Mouse (Mus musculus): ENCODE results near the gene Polr2l. TPM values are rescaled to one million over a fixed set of nuclear protein-coding genes. Genes with fewer than 3 reads are reported as not detected.

Polr2l gene
- polyA plus RNA-seq, 1 experiment from 2014 or later: 74.3 TPM

DNA sequence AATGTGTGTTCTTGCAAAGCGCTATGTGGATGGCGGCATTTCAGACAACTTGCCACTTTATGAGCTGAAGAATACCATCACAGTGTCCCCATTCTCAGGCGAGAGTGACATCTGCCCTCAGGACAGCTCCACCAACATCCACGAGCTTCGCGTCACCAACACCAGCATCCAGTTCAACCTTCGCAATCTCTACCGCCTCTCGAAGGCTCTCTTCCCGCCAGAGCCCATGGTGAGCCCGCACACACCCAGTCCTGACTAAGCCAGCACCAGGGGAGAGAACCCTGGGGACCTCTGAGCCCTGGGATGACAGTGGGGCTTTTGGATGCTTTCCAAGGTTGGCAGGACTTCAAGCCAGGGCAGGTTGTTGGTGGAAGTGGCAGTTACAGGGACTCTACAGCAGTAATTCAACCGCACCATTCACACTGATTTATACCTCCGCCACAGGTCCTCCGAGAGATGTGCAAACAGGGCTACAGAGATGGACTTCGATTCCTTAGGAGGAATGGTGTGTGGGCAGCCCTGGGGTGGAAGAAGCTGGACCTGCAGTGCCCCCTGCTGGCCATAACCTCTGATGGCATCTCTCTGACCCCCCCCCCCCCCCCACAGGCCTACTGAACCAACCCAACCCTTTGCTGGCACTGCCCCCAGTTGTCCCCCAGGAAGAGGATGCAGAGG, 16.8 kb downstream of the Polr2l start:
- peak; percentile 57 for DNase-seq
- Histone ChIP-seq H3K36me3 (ENCODE audit: insufficient read depth) (peaks cover 11% of the 10 kb centered on the region; the same call in 1 of the 2 replicates), H3K4me2 (no peak overlapping the region), H3K27ac (ENCODE audit: low read depth) (no peak overlapping the region), H3K9ac (no peak overlapping the region), H3K4me3 (ENCODE audit: low read depth, low read length) (no peak overlapping the region), H3K27me3 (ENCODE audit: insufficient read depth, low read length) (peaks cover 31% of the 10 kb centered on the region), H3K9me3 (ENCODE audit: low read depth, low read length) (no peaks in the 10 kb centered on the region), H3K4me1 (ENCODE audit: insufficient read depth) (peaks cover 8% of the 10 kb centered on the region; the same call in 1 of the 2 replicates)
- no peak for ATAC-seq (ENCODE audit: insufficient read depth)
- peak; percentile 67 for TF ChIP-seq CTCF (IDR thresholded peaks at IDR 0.05; ENCODE audit: low read depth)
- 72% methylated on average over 15 of the region's 15 CpGs for WGBS

- Histone ChIP-seq H3K4me2 (no peak overlapping the region), H3K27ac (ENCODE audit: low read depth) (no peak overlapping the region), H3K27me3 (ENCODE audit: insufficient read depth, low read length) (peaks cover 22% of the 10 kb centered on the region), H3K9ac (no peak overlapping the region), H3K36me3 (ENCODE audit: insufficient read depth) (peaks cover 12% of the 10 kb centered on the region; the same call in 1 of the 2 replicates), H3K4me3 (ENCODE audit: low read depth, low read length) (no peak overlapping the region), H3K4me1 (ENCODE audit: insufficient read depth) (peaks cover 8% of the 10 kb centered on the region; the same call in 1 of the 2 replicates), H3K9me3 (ENCODE audit: low read depth, low read length) (no peaks in the 10 kb centered on the region)
- no peak for ATAC-seq (ENCODE audit: insufficient read depth)
- no peak for TF ChIP-seq CTCF (IDR thresholded peaks at IDR 0.05; ENCODE audit: low read depth)
- DNase-seq: no peak
- 89% methylated on average over 14 of the region's 14 CpGs for WGBS
These were observed 17.7 kb downstream of the Polr2l start for GRCm38 (mm10) chr7:141457236-141457635.

DNA sequence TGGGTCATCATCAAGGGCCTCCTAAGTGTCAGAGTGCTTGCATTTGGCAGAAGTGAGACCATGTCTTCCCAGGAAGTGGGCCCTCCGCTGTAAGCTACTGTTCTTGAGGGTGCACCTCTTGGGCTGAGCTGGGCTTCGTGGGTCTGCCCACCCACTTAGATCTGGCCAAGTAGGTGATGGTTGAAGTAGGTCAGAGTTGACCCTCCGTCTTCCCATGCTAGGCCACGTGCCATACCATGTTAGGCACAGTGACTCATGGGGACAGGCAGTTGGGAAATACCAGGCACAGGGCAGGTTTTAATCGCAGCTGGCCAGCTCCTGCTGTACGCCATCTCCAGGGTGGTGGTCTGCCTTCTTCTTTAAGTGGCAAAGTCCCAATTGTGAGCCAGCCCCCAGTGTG, 18.2 kb downstream of the Polr2l start:
- H3K27me3 ChIP-seq (ENCODE audit: insufficient read depth, low read length): peaks cover 17% of the 10 kb centered on the region
- 83% methylated on average over 6 of the region's 6 CpGs for WGBS
- no peak overlapping the region for H3K9ac ChIP-seq
- DNase-seq (no peak), ATAC-seq (ENCODE audit: insufficient read depth) (no peak)
- peaks cover 17% of the 10 kb centered on the region; the same call in 1 of the 2 replicates for H3K36me3 ChIP-seq (ENCODE audit: insufficient read depth)
- no peak for TF ChIP-seq CTCF (IDR thresholded peaks at IDR 0.05; ENCODE audit: low read depth)
- H3K4me3 ChIP-seq (ENCODE audit: low read depth, low read length): no peak overlapping the region
- no peaks in the 10 kb centered on the region for H3K9me3 ChIP-seq (ENCODE audit: low read depth, low read length)
- H3K4me1 ChIP-seq (ENCODE audit: insufficient read depth): peaks cover 8% of the 10 kb centered on the region; the same call in 1 of the 2 replicates
- H3K4me2 ChIP-seq: peak overlapping the region; percentile 98; the same call in 1 of the 2 replicates
- H3K27ac ChIP-seq (ENCODE audit: low read depth): no peak overlapping the region

DNA sequence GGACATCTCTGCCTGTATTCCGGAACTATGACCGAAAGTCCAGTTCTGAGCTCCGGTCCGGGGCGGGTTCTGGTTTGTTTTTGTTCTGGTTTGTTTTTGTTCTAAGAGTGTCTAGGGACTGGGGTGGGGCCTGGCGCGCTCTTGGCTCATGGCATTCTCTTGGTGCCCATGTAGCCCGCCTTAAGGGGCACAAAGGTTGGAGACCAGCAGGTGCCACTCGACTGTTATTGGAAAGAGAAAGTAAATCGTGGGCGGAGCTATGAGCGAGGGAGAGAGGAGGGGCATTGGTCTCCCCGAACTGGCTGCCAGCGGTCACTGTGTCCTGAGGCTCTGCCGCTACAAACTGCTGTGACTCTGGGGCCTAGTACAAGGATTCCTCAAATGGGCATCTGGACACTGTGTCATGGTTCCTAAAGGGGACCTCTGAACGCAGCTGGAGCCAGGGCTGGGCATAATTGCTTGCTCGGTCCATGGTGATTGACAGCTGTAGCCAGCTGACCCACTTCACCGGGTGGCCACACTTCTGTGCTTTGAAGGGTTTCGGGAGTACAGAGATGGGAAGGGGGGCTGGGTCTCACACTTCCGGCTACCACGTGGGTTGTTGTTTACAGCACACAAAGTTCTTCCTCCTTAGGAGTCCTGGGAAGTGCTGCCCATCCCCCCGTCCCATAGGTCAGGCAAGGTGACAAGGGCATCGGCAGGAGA, 19.2 kb downstream of the Polr2l start:
- Histone ChIP-seq H3K4me3 (ENCODE audit: low read depth, low read length) (peak overlapping the region; percentile 60), H3K9ac (peak overlapping the region; percentile 64), H3K27ac (ENCODE audit: low read depth) (peak overlapping the region; percentile 59), H3K9me3 (ENCODE audit: low read depth, low read length) (no peaks in the 10 kb centered on the region), H3K36me3 (ENCODE audit: insufficient read depth) (peaks cover 27% of the 10 kb centered on the region), H3K4me2 (peak overlapping the region; percentile 98), H3K27me3 (ENCODE audit: insufficient read depth, low read length) (peaks cover 8% of the 10 kb centered on the region), H3K4me1 (ENCODE audit: insufficient read depth) (peaks cover 8% of the 10 kb centered on the region; the same call in 1 of the 2 replicates)
- ATAC-seq (ENCODE audit: insufficient read depth) (peak; percentile 12; the same call in 1 of the 2 replicates), DNase-seq (peak; percentile 75)
- WGBS: 2% methylated on average over 23 of the region's 23 CpGs
- TF ChIP-seq CTCF (IDR thresholded peaks at IDR 0.05; ENCODE audit: low read depth): no peak

DNA sequence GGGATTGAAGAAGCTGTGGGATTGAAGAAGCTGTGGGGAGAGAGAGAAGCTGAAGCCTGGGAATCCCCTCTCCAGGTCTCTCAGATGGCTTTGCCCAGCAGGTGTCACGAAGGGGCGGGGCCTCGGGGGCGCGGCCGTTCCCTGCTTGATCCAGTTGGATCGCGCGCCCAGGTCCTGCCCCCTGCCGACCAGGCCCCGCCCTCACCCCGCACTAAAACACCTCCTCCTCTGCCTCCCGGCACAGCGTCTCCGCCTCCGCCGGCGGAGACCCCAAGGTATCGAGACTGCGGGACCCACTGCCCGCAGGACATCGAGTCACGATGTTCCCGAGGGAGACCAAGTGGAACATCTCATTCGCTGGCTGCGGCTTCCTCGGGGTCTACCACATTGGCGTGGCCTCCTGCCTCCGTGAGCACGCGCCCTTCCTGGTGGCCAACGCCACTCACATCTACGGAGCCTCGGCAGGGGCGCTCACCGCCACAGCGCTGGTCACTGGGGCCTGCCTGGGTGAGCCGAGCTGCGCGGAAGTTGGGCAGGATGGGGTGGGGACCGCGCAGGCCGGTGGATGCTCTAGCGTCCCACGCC, 19.9 kb downstream of the Polr2l start, which contains the start of gene Pnpla2:
Pnpla2 (plus strand) TSS at position 232 of the 585 bp plus-strand sequence.
- peak within 1 kb of the TSS; percentile 59 for H3K27ac ChIP-seq (ENCODE audit: low read depth)

GRCm38 (mm10) chr7:141453636-141454035, 21.3 kb downstream of the Polr2l start:
- peaks cover 10% of the 10 kb centered on the region for H3K4me1 ChIP-seq (ENCODE audit: insufficient read depth)
- no peak for TF ChIP-seq CTCF (IDR thresholded peaks at IDR 0.05; ENCODE audit: low read depth)
- H3K4me3 ChIP-seq (ENCODE audit: low read depth, low read length): no peak overlapping the region
- H3K27ac ChIP-seq (ENCODE audit: low read depth): no peak overlapping the region
- 72% methylated on average over 2 of the region's 2 CpGs for WGBS
- DNase-seq (no peak), ATAC-seq (ENCODE audit: insufficient read depth) (no peak)
- no peak overlapping the region for H3K9ac ChIP-seq
- peaks cover 2% of the 10 kb centered on the region; the same call in 1 of the 2 replicates for H3K27me3 ChIP-seq (ENCODE audit: insufficient read depth, low read length)
- no peak overlapping the region for H3K4me2 ChIP-seq
- H3K9me3 ChIP-seq (ENCODE audit: low read depth, low read length): no peaks in the 10 kb centered on the region
- H3K36me3 ChIP-seq (ENCODE audit: insufficient read depth): peaks cover 40% of the 10 kb centered on the region

More for the DNA sequence above, 19.9 kb downstream of the Polr2l start, which contains the start of gene Pnpla2:
- H3K4me2 ChIP-seq: peak within 1 kb of the TSS; percentile 98
- peaks cover 2% of the 10 kb centered on the region; the same call in 1 of the 2 replicates for H3K27me3 ChIP-seq (ENCODE audit: insufficient read depth, low read length)
- H3K4me3 ChIP-seq (ENCODE audit: low read depth, low read length): peak within 1 kb of the TSS; percentile 60
- H3K9ac ChIP-seq: peak within 1 kb of the TSS; percentile 64
- under 1% methylated on average over 45 of the region's 45 CpGs for WGBS
- peak; percentile 82 for ATAC-seq (ENCODE audit: insufficient read depth)
- DNase-seq: peak; percentile 93
- peaks cover 8% of the 10 kb centered on the region; the same call in 1 of the 2 replicates for H3K4me1 ChIP-seq (ENCODE audit: insufficient read depth)
- H3K36me3 ChIP-seq (ENCODE audit: insufficient read depth): peaks cover 34% of the 10 kb centered on the region
- no peaks in the 10 kb centered on the region for H3K9me3 ChIP-seq (ENCODE audit: low read depth, low read length)
- TF ChIP-seq CTCF (IDR thresholded peaks at IDR 0.05; ENCODE audit: low read depth): peak; percentile 34
